8 mouse cellular contexts compared by ENCODE assay signal in genomic region chr16:93917712-93918678, GRCm38 (mm10). TPM values are rescaled to one million over a fixed set of nuclear protein-coding genes. Genes with fewer than 3 reads are reported as not detected.
DNase-seq lines count a peak whose midpoint lies in the region; ATAC-seq and TF ChIP-seq lines count a peak whose summit lies in the region.

No protein-coding gene starts in this region.

- peak; percentile 88 for ATAC-seq in inflammation-experienced regulatory T-cells, adult 6 months

- no peak overlapping the region for H3K4me3 ChIP-seq in cortical plate, adult 2 months (ENCODE audit: insufficient read depth, low read length)

- TF ChIP-seq POLR2A in cortical plate, adult 2 months (IDR thresholded peaks at IDR 0.05; ENCODE audit: extremely low read depth, insufficient read depth, low read length): no peak

- intact Hi-C loops in left cerebral cortex, postnatal 14 days (cut with DNase I): loop anchor here (5.0 kb wide), 1 partner anchor 339 kb away; no protein-coding TSS in a partner anchor

- peak; percentile 75 for TF ChIP-seq CTCF in cortical plate, adult 2 months (IDR thresholded peaks at IDR 0.05; ENCODE audit: extremely low read depth, insufficient read depth, low read length)

- H3K27ac ChIP-seq in cortical plate, adult 2 months (ENCODE audit: insufficient read depth, low read length): no peak overlapping the region

- peak; percentile 87 for DNase-seq in adipocyte (ENCODE audit: low spot score)
- DNase-seq in gastrocnemius, postnatal 10 days: peak; percentile 86
- peak; percentile 89 to 91 for DNase-seq in left cerebral cortex, postnatal 14 days (ENCODE audit: low spot score in 2 of 2)
- DNase-seq in mesoderm, embryonic 11.5 days (ENCODE audit: low read depth, low spot score): peak; percentile 89
- peak; percentile 60 for DNase-seq in right cerebral cortex, postnatal 25 days
- peak; percentile 59 to 86 for DNase-seq in urinary bladder, postnatal 4 days (ENCODE audit: low spot score in 2 of 2)

- no peaks in the 10 kb centered on the region for H3K4me1 ChIP-seq in cortical plate, adult 2 months (ENCODE audit: control insufficient read depth, insufficient read depth, low read length)

RNA-seq across cellular contexts. Expression of gene Chaf1b, which starts 34.3 kb away (rescaled TPM):
- polyA plus RNA-seq in cortical plate, adult 2 months (2012; rRNA removed): 0.74 and 0.96 TPM in 2 replicates
- 1 to 10 TPM; 4.6 to 6.8 TPM for total RNA-seq in gastrocnemius, postnatal 10 days (2021)
- 10 to 100 TPM; 19.1 to 44.8 (median 25.6) TPM for polyA plus RNA-seq in inflammation-experienced regulatory T-cells, adult 6 months (2017; shearing (Covaris generic))
- total RNA-seq in left cerebral cortex, postnatal 14 days (2021): under 1 TPM; 0.90 to 0.97 TPM
